Mouse (Mus musculus) stomach, embryonic 14.5 days (tissue): ENCODE data around the gene Ank2. TPM values are rescaled to one million over a fixed set of nuclear protein-coding genes. Genes with fewer than 3 reads are reported as not detected.

Experiments
- ATAC-seq: fragments of 200-750 bp; cut with Nextera tagmentation; 2 replicates; pipeline ENCODE4 v1.8.0; 2017; ENCODE audit warnings: low read depth, moderate TSS enrichment; ENCODE audit not compliant: insufficient number of reproducible peaks, insufficient read depth, low FRiP score
- H3K27ac ChIP-seq: fragments of 300-500 bp; sonication (generic); 2 replicates; pipeline ENCODE4 v1.5.1; 2014; ENCODE audit warnings: mild to moderate bottlenecking, low read length, moderate library complexity, mixed read lengths
- H3K27me3 ChIP-seq: fragments of 300-500 bp; sonication (generic); 2 replicates; pipeline ENCODE4 v1.6.1; 2014; ENCODE audit warnings: low read length, control low read depth, mixed read lengths; ENCODE audit not compliant: control insufficient read depth, insufficient read depth
- H3K36me3 ChIP-seq: fragments of 300-500 bp; sonication (generic); 2 replicates; pipeline ENCODE4 v1.6.1; 2014; ENCODE audit warnings: mild to moderate bottlenecking, control low read depth, low read length, moderate library complexity, mixed read lengths; ENCODE audit not compliant: control insufficient read depth, insufficient read depth
- H3K4me1 ChIP-seq: fragments of 300-500 bp; sonication (generic); 2 replicates; pipeline ENCODE4 v1.6.1; 2014; ENCODE audit warnings: low read length, control low read depth, mixed read lengths; ENCODE audit not compliant: control insufficient read depth, insufficient read depth
- H3K4me2 ChIP-seq: fragments of 300-500 bp; sonication (generic); replicated peaks from 2 replicates; pipeline ENCODE4 v1.6.1; 2014; ENCODE audit warnings: low read depth, low read length, control low read depth
- H3K4me3 ChIP-seq: fragments of 300-500 bp; sonication (generic); 2 replicates; pipeline ENCODE4 v1.5.1; 2014; ENCODE audit warnings: low read depth, low read length, control low read depth
- H3K9ac ChIP-seq: fragments of 300-500 bp; sonication (generic); replicated peaks from 2 replicates; pipeline ENCODE4 v1.6.1; 2014; ENCODE audit warnings: low read depth, mild to moderate bottlenecking, control low read depth, low read length, moderate library complexity, mixed read lengths
- H3K9me3 ChIP-seq: fragments of 300-500 bp; sonication (generic); 2 replicates; pipeline ENCODE4 v1.6.1; 2016; ENCODE audit warnings: low read depth, low read length, control low read depth; ENCODE audit not compliant: control insufficient read depth
- WGBS: fragments of 180-500 bp; shearing (Covaris S2); extraction: QIAGEN DNeasy Blood & Tissue Kit; methylation state at CpG from one replicate; pipeline ENCODE4 v1.1.7; 2014; 5-methylcytosine and 5-hydroxymethylcytosine counted together
- polyA plus RNA-seq: library from polyadenylated mRNA; unstranded; fragments of >200 nt; fragmentation: Nextera tagmentation; extraction: Ambion mirVana; gene quantifications from 2 replicates; pipeline ENCODE4 v1.2.1, GENCODE M21; 2014

Gene Ank2
- polyA plus RNA-seq, 1 experiment from 2014 or later, result 50.0 TPM

DNA sequence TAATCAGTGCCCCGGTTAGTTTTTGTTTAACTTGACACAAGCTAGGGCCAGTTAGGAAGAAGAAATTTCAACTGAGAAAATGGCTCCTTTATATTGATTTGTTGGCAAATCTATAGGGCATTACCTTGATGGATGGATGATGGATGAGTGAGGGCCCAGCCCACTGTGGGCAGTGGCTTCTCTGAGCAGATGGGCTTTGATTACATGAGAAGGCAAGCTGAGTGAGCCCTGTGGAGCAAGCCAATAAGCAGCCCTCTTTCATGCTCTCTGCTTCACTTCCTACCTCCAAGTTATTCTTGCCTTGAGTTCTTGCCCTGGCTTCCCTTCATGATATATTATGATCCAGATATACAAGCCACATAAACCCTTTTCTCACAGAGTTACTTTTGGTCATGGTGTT is 401.4 kb downstream of the Ank2 start:
- H3K9me3 ChIP-seq, result no peaks in the 10 kb centered on the region
- WGBS, result 80% methylated on average over 1 of the region's 1 CpGs
- H3K9ac ChIP-seq, result no peak overlapping the region
- H3K4me3 ChIP-seq, result no peak overlapping the region
- H3K27ac ChIP-seq, result no peak overlapping the region
- H3K4me2 ChIP-seq, result no peak overlapping the region
- ATAC-seq, result no peak
- H3K36me3 ChIP-seq, result no peaks in the 10 kb centered on the region
- H3K4me1 ChIP-seq, result no peaks in the 10 kb centered on the region
- no peaks in the 10 kb centered on the region for H3K27me3 ChIP-seq

DNA sequence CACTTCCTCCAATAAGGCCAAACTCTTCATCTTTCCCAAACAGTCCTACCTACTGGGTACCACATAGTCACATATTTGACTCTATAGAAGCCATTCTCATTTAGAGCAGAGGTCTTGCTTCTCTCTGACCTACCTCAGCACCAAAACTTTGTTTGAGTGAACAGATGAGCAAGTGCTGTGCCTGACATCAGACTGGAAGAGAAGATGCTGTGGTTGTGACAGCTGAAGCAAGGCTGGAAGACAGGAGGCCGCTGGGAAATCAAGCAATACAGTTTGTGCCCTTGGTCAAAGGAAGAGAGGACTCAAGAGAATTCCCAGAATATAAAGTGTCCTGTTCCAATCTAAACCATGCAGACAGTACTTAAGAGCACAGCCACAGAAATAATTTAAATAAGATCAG is 402.0 kb downstream of the Ank2 start:
- H3K4me2 ChIP-seq, result no peak overlapping the region
- no peak overlapping the region for H3K9ac ChIP-seq
- ATAC-seq, result no peak
- H3K27me3 ChIP-seq, result no peaks in the 10 kb centered on the region
- no peaks in the 10 kb centered on the region for H3K36me3 ChIP-seq
- no peak overlapping the region for H3K27ac ChIP-seq
- H3K9me3 ChIP-seq, result no peaks in the 10 kb centered on the region
- WGBS, result 81% methylated on average over 1 of the region's 1 CpGs
- H3K4me1 ChIP-seq, result no peaks in the 10 kb centered on the region
- H3K4me3 ChIP-seq, result no peak overlapping the region

DNA sequence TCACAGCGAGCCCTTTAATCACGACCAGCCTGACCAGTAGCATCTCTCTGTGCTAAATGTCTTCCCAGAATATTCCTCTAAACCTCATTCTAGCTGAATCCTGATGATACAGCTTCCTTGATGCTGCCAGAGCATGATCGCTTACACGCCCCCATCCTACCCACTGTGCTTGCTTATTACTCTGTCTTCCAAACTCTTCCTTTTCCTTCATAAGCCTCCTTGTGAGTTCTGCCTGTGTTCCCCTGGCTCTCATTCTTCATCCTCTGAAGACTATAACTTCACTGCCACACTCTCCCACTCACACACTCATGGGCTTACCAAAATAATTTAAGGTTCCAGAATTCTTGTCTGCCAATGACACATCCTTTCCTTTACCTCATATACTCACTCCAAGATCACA is 405.5 kb downstream of the Ank2 start:
- Histone ChIP-seq H3K4me1 (no peaks in the 10 kb centered on the region), H3K27me3 (no peaks in the 10 kb centered on the region), H3K4me2 (no peak overlapping the region), H3K36me3 (no peaks in the 10 kb centered on the region), H3K9ac (no peak overlapping the region), H3K27ac (no peak overlapping the region), H3K4me3 (no peak overlapping the region), H3K9me3 (no peaks in the 10 kb centered on the region)
- ATAC-seq, result no peak
- 91% methylated on average over 4 of the region's 4 CpGs for WGBS

GRCm38 (mm10) chr3:127087574-127087973 is 411.6 kb downstream of the Ank2 start:
- no peak for ATAC-seq
- Histone ChIP-seq H3K9ac (no peak overlapping the region), H3K4me1 (no peaks in the 10 kb centered on the region), H3K4me3 (no peak overlapping the region), H3K27ac (no peak overlapping the region), H3K36me3 (no peaks in the 10 kb centered on the region), H3K4me2 (no peak overlapping the region), H3K27me3 (no peaks in the 10 kb centered on the region), H3K9me3 (no peaks in the 10 kb centered on the region)
- WGBS, result 92% methylated on average over 1 of the region's 1 CpGs

- Histone ChIP-seq H3K27me3 (no peaks in the 10 kb centered on the region), H3K4me2 (no peak overlapping the region), H3K9me3 (no peaks in the 10 kb centered on the region), H3K4me3 (no peak overlapping the region), H3K27ac (no peak overlapping the region), H3K4me1 (no peaks in the 10 kb centered on the region), H3K36me3 (no peaks in the 10 kb centered on the region), H3K9ac (no peak overlapping the region)
- 66% methylated on average over 3 of the region's 3 CpGs for WGBS
- no peak for ATAC-seq
Measured at GRCm38 (mm10) chr3:127086834-127087506, 412.2 kb downstream of the Ank2 start.

GRCm38 (mm10) chr3:127077369-127077768 is 421.8 kb downstream of the Ank2 start:
- no peaks in the 10 kb centered on the region for H3K27me3 ChIP-seq
- H3K4me2 ChIP-seq, result no peak overlapping the region
- H3K4me1 ChIP-seq, result no peaks in the 10 kb centered on the region
- no peaks in the 10 kb centered on the region for H3K9me3 ChIP-seq
- no peak overlapping the region for H3K27ac ChIP-seq
- no peak overlapping the region for H3K4me3 ChIP-seq
- H3K36me3 ChIP-seq, result no peaks in the 10 kb centered on the region
- H3K9ac ChIP-seq, result no peak overlapping the region
- 90% methylated on average over 5 of the region's 5 CpGs for WGBS
- no peak for ATAC-seq

DNA sequence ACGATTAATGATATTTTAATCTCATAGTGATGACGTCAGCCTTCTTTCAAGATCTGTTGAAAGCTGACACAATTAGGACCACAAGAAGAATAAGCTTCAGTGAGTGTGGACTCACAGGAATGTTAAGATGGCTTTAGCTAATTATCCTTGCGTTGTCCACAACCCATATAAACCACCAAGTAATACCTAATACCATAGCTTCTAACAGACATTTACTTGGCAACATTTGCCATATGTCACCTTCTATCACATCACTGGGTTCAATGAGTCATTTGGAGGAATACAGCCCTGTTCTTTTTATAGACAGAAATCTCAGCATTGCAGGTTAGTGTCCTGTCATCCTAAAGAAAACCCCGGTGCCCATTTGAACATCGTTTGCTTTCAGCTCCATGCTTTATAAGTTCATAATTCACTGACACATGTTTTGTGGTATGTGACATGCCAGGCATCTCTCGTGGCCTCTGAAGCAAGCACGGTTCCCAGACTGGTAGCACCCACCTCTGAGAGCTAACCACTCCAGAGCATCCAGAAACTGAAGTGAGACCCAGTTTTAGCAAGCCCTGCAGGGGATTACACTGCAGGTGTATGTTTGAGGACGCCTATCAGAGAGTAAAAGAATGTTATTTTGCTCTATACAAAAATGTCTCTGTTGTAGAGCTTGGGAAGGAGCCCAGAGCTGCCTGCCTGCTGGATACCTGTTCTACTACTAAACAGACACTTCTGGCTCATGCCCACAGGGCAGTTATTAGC is 423.4 kb downstream of the Ank2 start:
- no peak overlapping the region for H3K4me3 ChIP-seq
- H3K27me3 ChIP-seq, result no peaks in the 10 kb centered on the region
- H3K4me1 ChIP-seq, result no peaks in the 10 kb centered on the region
- no peak overlapping the region for H3K27ac ChIP-seq
- no peaks in the 10 kb centered on the region for H3K9me3 ChIP-seq
- WGBS, result 68% methylated on average over 8 of the region's 8 CpGs
- H3K4me2 ChIP-seq, result no peak overlapping the region
- no peaks in the 10 kb centered on the region for H3K36me3 ChIP-seq
- no peak overlapping the region for H3K9ac ChIP-seq
- ATAC-seq, result no peak

DNA sequence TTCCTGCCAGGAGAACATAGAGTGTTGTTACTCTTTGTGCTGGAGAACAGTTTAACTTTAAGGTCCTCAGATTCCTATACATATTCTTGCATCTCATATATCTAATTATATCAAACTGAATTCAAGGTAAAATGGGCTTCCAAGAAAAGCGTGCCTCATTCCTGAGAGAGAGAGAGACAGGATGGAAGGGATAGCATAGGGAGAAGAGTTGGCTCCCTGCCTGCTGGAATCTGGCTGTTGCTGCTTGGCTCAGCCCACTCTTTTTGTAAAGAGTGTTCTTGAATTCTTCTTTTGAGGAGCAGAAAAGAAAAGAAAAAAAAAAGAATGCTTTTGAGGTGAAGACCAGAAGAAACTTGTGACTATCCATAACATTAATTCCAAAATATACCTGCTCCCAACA is 427.7 kb downstream of the Ank2 start:
- Histone ChIP-seq H3K4me1 (no peaks in the 10 kb centered on the region), H3K27me3 (no peaks in the 10 kb centered on the region), H3K4me3 (no peak overlapping the region), H3K9ac (no peak overlapping the region), H3K27ac (no peak overlapping the region), H3K4me2 (no peak overlapping the region), H3K9me3 (no peaks in the 10 kb centered on the region), H3K36me3 (no peaks in the 10 kb centered on the region)
- WGBS, result 66% methylated on average over 1 of the region's 1 CpGs
- no peak for ATAC-seq
